Mouse (Mus musculus): ENCODE data around the gene Hnf4a.

GRCm38 (mm10) chr2:163546623-163547318 lies 40.2 kb downstream of the Hnf4a start:
- TF ChIP-seq GATA1 (IDR thresholded peaks at IDR 0.05; ENCODE audit: borderline replicate concordance, low read length): no peak
- no peak for TF ChIP-seq FLI1 (IDR thresholded peaks at IDR 0.05; ENCODE audit: low read length)

Measured in megakaryocyte, embryonic 14.5 days (primary cell).